8 mouse cellular contexts compared by ENCODE assay signal in the genomic region with DNA sequence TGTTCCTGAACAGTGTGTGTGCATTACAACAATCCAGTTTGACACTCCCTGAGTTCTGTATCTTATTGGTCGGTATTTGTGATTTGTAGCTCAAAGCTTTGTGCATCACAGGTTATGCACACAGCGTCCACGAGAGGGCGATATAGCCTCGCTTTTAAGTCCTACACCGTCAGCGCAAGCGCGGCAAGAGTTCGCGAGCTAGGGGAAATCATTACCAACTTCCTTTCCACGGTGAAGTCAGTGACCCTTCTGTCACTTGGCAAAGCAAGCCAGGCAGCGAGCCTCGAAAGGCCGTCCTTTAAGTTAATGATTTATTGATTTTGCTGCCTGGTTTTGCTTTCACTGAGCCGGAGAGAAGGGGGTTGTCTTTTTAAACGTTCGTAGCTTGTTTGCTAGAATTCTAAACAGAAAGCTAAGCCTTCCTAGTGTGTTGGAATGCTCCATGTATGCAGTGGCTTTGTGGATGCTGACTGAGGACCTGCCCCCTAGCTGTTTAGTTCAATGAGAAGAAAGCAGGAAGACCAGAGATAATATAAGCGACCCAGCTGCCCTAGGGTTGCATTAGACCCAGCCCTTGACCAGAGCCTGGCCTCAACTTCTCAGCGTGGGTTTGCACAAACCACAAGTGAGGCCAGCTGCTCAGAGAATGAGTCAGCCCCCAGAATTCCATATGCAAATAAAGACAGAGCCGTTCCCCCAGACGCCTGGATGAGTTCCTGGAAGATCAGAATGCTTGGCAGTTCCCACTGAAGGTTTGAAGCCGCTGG.
DNase-seq lines count a peak whose midpoint lies in the region; ATAC-seq and TF ChIP-seq lines count a peak whose summit lies in the region.

No protein-coding gene starts in this region.

- H3K9ac ChIP-seq in forebrain, embryonic 14.5 days (ENCODE audit: low read length): peak overlapping the region; percentile 42; the same call in 1 of the 2 replicates
- H3K9ac ChIP-seq in neural tube, embryonic 15.5 days (replicated peaks): no peak overlapping the region; the same call in 1 of the 2 replicates

- H3K36me3 ChIP-seq in E14TG2a.4 (ENCODE audit: insufficient read depth, low read length): no peaks in the 10 kb centered on the region
- no peaks in the 10 kb centered on the region for H3K36me3 ChIP-seq in forebrain, embryonic 14.5 days (ENCODE audit: control insufficient read depth, insufficient read depth, low read length)
- H3K36me3 ChIP-seq in neural tube, embryonic 15.5 days: no peaks in the 10 kb centered on the region

- H3K27me3 ChIP-seq in E14TG2a.4 (ENCODE audit: insufficient read depth, low read length): no peaks in the 10 kb centered on the region
- no peaks in the 10 kb centered on the region for H3K27me3 ChIP-seq in forebrain, embryonic 14.5 days (replicated peaks; ENCODE audit: control insufficient read depth, insufficient read depth, low read length)
- H3K27me3 ChIP-seq in neural tube, embryonic 15.5 days (replicated peaks): no peaks in the 10 kb centered on the region

- intact Hi-C loops in heart, postnatal 14 days (cut with DNase I): loop anchor here (5.0 to 10.0 kb wide), 5 partner anchors 80 to 620 kb away; a partner anchor contains a TSS

- peak; percentile 74 for DNase-seq in c-Kit-positive CD71-positive TER-119-positive erythroid progenitor cells, embryonic 14.5 days (ENCODE audit: low spot score)
- DNase-seq in forebrain, embryonic 14.5 days (ENCODE audit: low spot score): peak; percentile 95
- peak; percentile 88 to 92 for DNase-seq in heart, postnatal 14 days
- peak; percentile 93 for DNase-seq in layer of hippocampus, adult 11-12 months (ENCODE audit: low spot score)
- DNase-seq in lung, adult 18-20 months: peak; percentile 89 to 91
- peak; percentile 83 for DNase-seq in testis, postnatal 14 days (ENCODE audit: low spot score)

- 12% methylated on average over 23 of the region's 23 CpGs for WGBS in forebrain, embryonic 14.5 days
- 6% methylated on average over 23 of the region's 23 CpGs for WGBS in neural tube, embryonic 15.5 days

- peaks cover 44% of the 10 kb centered on the region for H3K4me1 ChIP-seq in E14TG2a.4 (replicated peaks; ENCODE audit: low read depth, low read length)
- peaks cover 4% of the 10 kb centered on the region; the same call in 1 of the 2 replicates for H3K4me1 ChIP-seq in forebrain, embryonic 14.5 days (ENCODE audit: control insufficient read depth, insufficient read depth, low read length)
- peaks cover 14% of the 10 kb centered on the region; the same call in 1 of the 2 replicates for H3K4me1 ChIP-seq in neural tube, embryonic 15.5 days

- no peaks in the 10 kb centered on the region for H3K9me3 ChIP-seq in E14TG2a.4 (ENCODE audit: low read length)
- H3K9me3 ChIP-seq in forebrain, embryonic 14.5 days (replicated peaks; ENCODE audit: control insufficient read depth, low read length): no peaks in the 10 kb centered on the region
- H3K9me3 ChIP-seq in neural tube, embryonic 15.5 days (replicated peaks): no peaks in the 10 kb centered on the region

- no peak overlapping the region for H3K27ac ChIP-seq in forebrain, embryonic 14.5 days (ENCODE audit: low read depth, low read length)
- H3K27ac ChIP-seq in neural tube, embryonic 15.5 days (replicated peaks): peak overlapping the region; percentile 68

- peak overlapping the region; percentile 53 for H3K4me2 ChIP-seq in forebrain, embryonic 14.5 days (ENCODE audit: low read length)
- peak overlapping the region; percentile 57 for H3K4me2 ChIP-seq in neural tube, embryonic 15.5 days

- TF ChIP-seq CTCF in E14TG2a.4 (conservative IDR thresholded peaks at IDR 0.05; ENCODE audit: low read length): peak; percentile 89

- peak overlapping the region; percentile 21; the same call in 1 of the 2 replicates for H3K4me3 ChIP-seq in E14TG2a.4 (replicated peaks; ENCODE audit: low read length)
- H3K4me3 ChIP-seq in forebrain, embryonic 14.5 days (ENCODE audit: low read depth, low read length): peak overlapping the region; percentile 19
- H3K4me3 ChIP-seq in neural tube, embryonic 15.5 days (replicated peaks): peak overlapping the region; percentile 32

- peak; percentile 76 for ATAC-seq in forebrain, embryonic 14.5 days
- peak; percentile 83 for ATAC-seq in neural tube, embryonic 15.5 days (ENCODE audit: low FRiP score)
